Mouse (Mus musculus) bone marrow, adult 2 months (tissue): Measurements from ENCODE around the gene Aym1. TPM values are rescaled to one million over a fixed set of nuclear protein-coding genes. Genes with fewer than 3 reads are reported as not detected.

ENCODE experiments used
- H3K27ac ChIP-seq: fragments of 200-500 bp; 2 replicates; pipeline ENCODE4 v1.5.1; 2012; ENCODE audit warnings: low read depth, mild to moderate bottlenecking, control low read depth, inconsistent platforms, low read length; ENCODE audit not compliant: control insufficient read depth, poor library complexity, insufficient read depth
- H3K4me1 ChIP-seq: fragments of 200-500 bp; 2 replicates; pipeline ENCODE4 v1.6.1; 2011; ENCODE audit warnings: low read length; ENCODE audit not compliant: control insufficient read depth, insufficient read depth
- H3K4me3 ChIP-seq: fragments of 200-500 bp; replicated peaks from 2 replicates; pipeline ENCODE3; 2011; ENCODE audit warnings: mild to moderate bottlenecking, low read depth, low read length, control low read depth; ENCODE audit not compliant: control insufficient read depth
- CTCF ChIP-seq: fragments of 200-500 bp; IDR thresholded peaks from 2 replicates; pipeline ENCODE4 v1.5.1; 2011; ENCODE audit warnings: low read length, control low read depth; ENCODE audit not compliant: control insufficient read depth, insufficient read depth
- POLR2A ChIP-seq: fragments of 200-500 bp; IDR thresholded peaks from 2 replicates; pipeline ENCODE4 v1.6.1; 2011; ENCODE audit warnings: low read depth, mild to moderate bottlenecking, control low read depth, low read length, borderline replicate concordance; ENCODE audit not compliant: control insufficient read depth
- WGBS: fragments of 180-500 bp; shearing (Covaris S2); methylation state at CpG from one replicate; pipeline ENCODE4 v1.1.7; 2018; 5-methylcytosine and 5-hydroxymethylcytosine counted together
- polyA plus RNA-seq: library from polyadenylated mRNA; stranded (reverse); fragments of >200 nt; gene quantifications from 2 replicates; pipeline ENCODE4 v1.2.4, GENCODE M21; 2011; ENCODE audit warnings: low replicate concordance; ENCODE audit not compliant: missing spikeins, insufficient read depth, insufficient read length

Aym1 gene
- polyA plus RNA-seq, 1 experiment: not detected

GRCm38 (mm10) chr5:113375783-113376182, 18.7 kb downstream of the Aym1 start:
- Histone ChIP-seq H3K4me1 (no peaks in the 10 kb centered on the region), H3K4me3 (no peak overlapping the region), H3K27ac (no peak overlapping the region)
- WGBS: 25% methylated on average over 3 of the region's 3 CpGs
- TF ChIP-seq CTCF (0 out of 2 replicates have a peak, but pooled peaks have one; percentile 15), POLR2A (no peak)

- TF ChIP-seq CTCF (no peak), POLR2A (no peak)
- Histone ChIP-seq H3K27ac (no peak overlapping the region), H3K4me3 (no peak overlapping the region), H3K4me1 (no peaks in the 10 kb centered on the region)
- WGBS: 72% methylated on average over 1 of the region's 1 CpGs
Observed at GRCm38 (mm10) chr5:113376292-113376691, 19.2 kb downstream of the Aym1 start.

DNA sequence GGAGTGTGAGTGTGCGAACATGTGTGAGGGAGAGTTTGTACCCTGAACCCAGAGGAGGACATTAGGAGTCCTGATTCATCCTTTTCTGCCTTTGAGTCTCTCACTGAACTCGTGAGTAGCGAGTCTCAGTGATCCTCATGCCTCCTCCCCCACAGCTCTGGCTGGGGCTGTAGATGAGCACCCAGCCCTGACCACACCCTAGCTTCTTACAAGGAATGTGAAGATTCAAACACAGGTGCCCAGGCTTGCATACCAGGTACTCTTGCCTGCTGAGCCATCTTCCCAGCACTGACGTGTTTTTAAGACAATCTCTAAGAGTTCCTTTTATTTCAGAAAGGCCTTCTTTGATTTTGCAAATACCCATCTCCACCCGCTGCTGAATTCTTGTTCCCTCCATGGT, 22.3 kb downstream of the Aym1 start:
- no peak overlapping the region for H3K4me3 ChIP-seq
- H3K4me1 ChIP-seq: no peaks in the 10 kb centered on the region
- no peak for TF ChIP-seq CTCF
- TF ChIP-seq POLR2A: no peak
- no peak overlapping the region for H3K27ac ChIP-seq
- 63% methylated on average over 5 of the region's 5 CpGs for WGBS

DNA sequence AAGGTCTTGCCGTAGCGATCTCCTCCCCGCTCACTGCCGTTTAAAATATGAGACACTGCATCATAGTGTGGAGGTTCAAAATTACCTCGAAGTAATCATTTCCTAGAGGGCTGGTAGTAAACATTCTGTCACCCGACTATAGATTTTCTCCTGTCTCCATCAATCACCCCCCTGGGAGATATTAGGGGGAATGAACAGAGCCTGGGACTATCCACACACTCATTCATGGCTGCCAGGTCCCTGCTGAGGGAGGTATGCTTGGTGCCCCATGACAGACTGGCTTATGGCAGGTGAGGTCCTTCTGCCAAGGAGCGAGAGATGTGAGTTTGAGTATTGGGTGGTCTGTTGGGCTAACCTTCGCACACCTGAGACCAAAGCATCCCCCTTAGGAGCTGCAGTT, 23.5 kb downstream of the Aym1 start:
- 78% methylated on average over 8 of the region's 8 CpGs for WGBS
- no peak overlapping the region for H3K27ac ChIP-seq
- TF ChIP-seq CTCF (no peak), POLR2A (no peak)

DNA sequence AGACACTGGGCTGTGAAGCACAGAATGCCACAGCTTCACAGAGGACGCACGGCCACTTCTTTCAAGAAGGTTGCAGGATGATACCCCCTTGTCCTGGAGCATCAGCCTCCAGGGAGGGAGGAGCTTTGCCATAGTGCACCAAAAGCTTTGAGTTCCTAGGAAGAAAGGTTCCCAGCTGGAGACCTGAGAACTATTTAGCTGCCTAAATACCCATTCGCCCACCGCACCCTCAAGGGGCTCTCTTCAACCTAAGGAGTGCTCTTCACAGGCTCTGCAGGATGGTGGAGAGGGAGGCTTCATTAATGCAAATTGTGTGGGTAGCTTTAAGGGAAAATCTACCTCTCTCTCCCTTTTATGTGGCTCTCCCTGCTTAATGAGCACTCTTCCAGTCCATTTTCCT, 25.5 kb downstream of the Aym1 start:
- no peak overlapping the region for H3K27ac ChIP-seq
- H3K4me3 ChIP-seq: no peak overlapping the region
- WGBS: 69% methylated on average over 4 of the region's 4 CpGs
- no peaks in the 10 kb centered on the region for H3K4me1 ChIP-seq
- TF ChIP-seq CTCF (no peak), POLR2A (no peak)

More for the DNA sequence above, 23.5 kb downstream of the Aym1 start:
- Histone ChIP-seq H3K4me1 (no peaks in the 10 kb centered on the region), H3K4me3 (no peak overlapping the region)

GRCm38 (mm10) chr5:113393766-113394165, 36.7 kb downstream of the Aym1 start:
- Histone ChIP-seq H3K4me3 (no peak overlapping the region), H3K4me1 (no peaks in the 10 kb centered on the region; the same call in 1 of the 2 replicates), H3K27ac (no peak overlapping the region)
- WGBS: 47% methylated on average over 8 of the region's 8 CpGs
- TF ChIP-seq CTCF (no peak), POLR2A (no peak)

DNA sequence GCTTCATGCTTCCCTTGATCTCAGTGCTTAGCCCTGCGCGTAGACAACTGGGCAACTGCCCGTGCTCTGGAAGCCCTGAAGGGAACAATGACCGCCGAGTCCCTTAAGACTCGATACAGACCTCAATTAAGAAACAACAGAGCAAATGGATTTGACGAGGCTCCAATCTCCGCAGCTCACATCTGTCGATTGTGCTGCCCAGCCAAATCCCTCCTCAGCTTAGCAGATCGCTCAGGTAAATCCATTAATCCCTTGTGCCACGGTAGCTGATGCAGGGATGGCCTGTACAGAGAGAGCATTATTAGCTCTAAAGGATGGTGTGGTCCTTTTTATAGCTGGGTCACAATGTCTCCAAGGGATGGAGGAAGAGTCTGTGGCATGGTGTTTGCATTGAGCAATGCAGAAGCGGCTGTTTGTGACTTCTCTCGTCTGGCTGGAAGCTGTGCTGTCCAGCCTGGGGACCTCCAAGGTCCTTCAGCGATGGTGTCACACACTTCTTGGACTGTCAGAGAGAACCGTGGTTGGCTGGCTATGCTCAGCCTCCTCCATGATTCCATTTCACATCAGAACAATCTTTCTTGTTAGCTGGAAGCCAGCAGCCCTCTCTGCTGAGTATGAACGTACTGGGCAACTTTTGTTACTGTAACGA, 39.3 kb downstream of the Aym1 start:
- Histone ChIP-seq H3K27ac (no peak overlapping the region), H3K4me1 (no peaks in the 10 kb centered on the region; the same call in 1 of the 2 replicates), H3K4me3 (no peak overlapping the region)
- TF ChIP-seq POLR2A (no peak), CTCF (no peak)
- WGBS: 78% methylated on average over 17 of the region's 17 CpGs

GRCm38 (mm10) chr5:113397443-113398317, 40.6 kb downstream of the Aym1 start:
- TF ChIP-seq POLR2A (no peak), CTCF (no peak)
- WGBS: 78% methylated on average over 17 of the region's 17 CpGs

More at GRCm38 (mm10) chr5:113397443-113398317, 40.6 kb downstream of the Aym1 start:
- no peak overlapping the region for H3K27ac ChIP-seq
- no peak overlapping the region for H3K4me3 ChIP-seq
- H3K4me1 ChIP-seq: no peaks in the 10 kb centered on the region; the same call in 1 of the 2 replicates
